Mouse (Mus musculus) induced T-regulatory cell, adult 2 months (primary cell): ENCODE measurements around the gene Lgi4.

ENCODE experiments used
- DNase-seq: peaks from one replicate; pipeline ENCODE4 v3.0.0-alpha.2; 2012; ENCODE audit warnings: low read depth

Gene Lgi4

GRCm38 (mm10) chr7:31051321-31052021, 7.7 kb upstream of the Lgi4 start, which contains the start of gene Fxyd7:
Gene Fxyd7, minus strand, starts transcription at chr7:31051467.
- DNase-seq = peak; percentile 55

- no peak for DNase-seq
Measured at GRCm38 (mm10) chr7:31052251-31052635, 6.9 kb upstream of the Lgi4 start.

- DNase-seq = peak; percentile 68
Measured at GRCm38 (mm10) chr7:31052636-31053434, 6.3 kb upstream of the Lgi4 start.

- DNase-seq = no peak
Measured at GRCm38 (mm10) chr7:31053882-31054447, 5.2 kb upstream of the Lgi4 start.

- no peak for DNase-seq
Measured at GRCm38 (mm10) chr7:31054661-31055320, 4.4 kb upstream of the Lgi4 start.

GRCm38 (mm10) chr7:31055354-31055824, 3.8 kb upstream of the Lgi4 start:
- no peak for DNase-seq

- no peak for DNase-seq
Measured at GRCm38 (mm10) chr7:31055883-31056282, 3.3 kb upstream of the Lgi4 start.

- DNase-seq = no peak
Measured at GRCm38 (mm10) chr7:31056448-31056847, 2.7 kb upstream of the Lgi4 start.

- no peak for DNase-seq
Measured at GRCm38 (mm10) chr7:31057071-31057470, 2.1 kb upstream of the Lgi4 start, which contains the start of gene Fxyd1. Gene Fxyd1, minus strand, starts transcription at chr7:31057199.

- no peak for DNase-seq
Measured at GRCm38 (mm10) chr7:31057730-31058129, 1.4 kb upstream of the Lgi4 start.

- no peak for DNase-seq
Measured at GRCm38 (mm10) chr7:31058211-31058610, 931 bp upstream of the Lgi4 start.

GRCm38 (mm10) chr7:31059919-31060620, 928 bp downstream of the Lgi4 start:
- no peak for DNase-seq

- no peak for DNase-seq
Measured at GRCm38 (mm10) chr7:31060621-31061010, 1.5 kb downstream of the Lgi4 start.

GRCm38 (mm10) chr7:31063074-31063560, 4.0 kb downstream of the Lgi4 start:
- DNase-seq = no peak

GRCm38 (mm10) chr7:31067836-31068235, 8.7 kb downstream of the Lgi4 start:
- no peak for DNase-seq

GRCm38 (mm10) chr7:31069491-31069890, 10.3 kb downstream of the Lgi4 start:
- DNase-seq = no peak

GRCm38 (mm10) chr7:31070324-31070723, 11.2 kb downstream of the Lgi4 start:
- DNase-seq = no peak

- DNase-seq = no peak
Measured at GRCm38 (mm10) chr7:31072326-31072725, 13.2 kb downstream of the Lgi4 start.

GRCm38 (mm10) chr7:31073546-31073945, 14.4 kb downstream of the Lgi4 start:
- DNase-seq = no peak

GRCm38 (mm10) chr7:31074061-31074712, 15.0 kb downstream of the Lgi4 start:
- no peak for DNase-seq

GRCm38 (mm10) chr7:31074713-31075069, 15.5 kb downstream of the Lgi4 start:
- DNase-seq = no peak
